Mouse (Mus musculus): ENCODE measurements around the gene Hps5. TPM values are rescaled to one million over a fixed set of nuclear protein-coding genes. Genes with fewer than 3 reads are reported as not detected.
"Not testable (repeated sequence)": the region's sequence is repeated elsewhere in the genome, so short reads cannot be mapped to it uniquely, and the experiment has no call there.

Gene Hps5
- polyA plus RNA-seq, 1 experiment from 2014 or later, result 16.3 TPM

GRCm38 (mm10) chr7:46836357-46836756, 40.5 kb upstream of the Hps5 start:
- no peaks in the 10 kb centered on the region for H3K9me3 ChIP-seq (replicated peaks)
- H3K27ac ChIP-seq (replicated peaks), result no peak overlapping the region
- H3K4me3 ChIP-seq, result no peak overlapping the region
- peaks cover 19% of the 10 kb centered on the region for H3K27me3 ChIP-seq (ENCODE audit: low read depth, poor library complexity, severe bottlenecking)
- H3K36me3 ChIP-seq, result no peaks in the 10 kb centered on the region
- DNase-seq (ENCODE audit: low spot score), result no peak
- WGBS, result 80% methylated on average over 5 of the region's 5 CpGs
- H3K4me1 ChIP-seq, result peaks cover 50% of the 10 kb centered on the region

GRCm38 (mm10) chr7:46834994-46835610, 39.2 kb upstream of the Hps5 start:
- Histone ChIP-seq H3K27ac (replicated peaks) (peak overlapping the region; percentile 50; the same call in 1 of the 2 replicates), H3K36me3 (no peaks in the 10 kb centered on the region), H3K9me3 (replicated peaks) (no peaks in the 10 kb centered on the region), H3K4me1 (peaks cover 48% of the 10 kb centered on the region), H3K4me3 (no peak overlapping the region), H3K27me3 (ENCODE audit: low read depth, poor library complexity, severe bottlenecking) (0 out of 2 replicates have a peak, but pooled peaks cover 8% of the 10 kb centered on the region)
- no peak for DNase-seq (ENCODE audit: low spot score)
- WGBS, result 20% methylated on average over 14 of the region's 14 CpGs

GRCm38 (mm10) chr7:46833670-46834255, 37.9 kb upstream of the Hps5 start:
- Histone ChIP-seq H3K4me1 (peaks cover 36% of the 10 kb centered on the region), H3K4me3 (no peak overlapping the region), H3K36me3 (no peaks in the 10 kb centered on the region), H3K27me3 (ENCODE audit: low read depth, poor library complexity, severe bottlenecking) (no peaks in the 10 kb centered on the region), H3K27ac (replicated peaks) (no peak overlapping the region), H3K9me3 (replicated peaks) (no peaks in the 10 kb centered on the region)
- no peak for DNase-seq (ENCODE audit: low spot score)
- 89% methylated on average over 7 of the region's 7 CpGs for WGBS

- Histone ChIP-seq H3K4me1 (peaks cover 31% of the 10 kb centered on the region), H3K36me3 (no peaks in the 10 kb centered on the region), H3K4me3 (no peak overlapping the region)
Measured at GRCm38 (mm10) chr7:46833266-46833665, 37.4 kb upstream of the Hps5 start.

GRCm38 (mm10) chr7:46832112-46832810, 36.4 kb upstream of the Hps5 start:
- 93% methylated on average over 11 of the region's 11 CpGs for WGBS

More at GRCm38 (mm10) chr7:46833266-46833665, 37.4 kb upstream of the Hps5 start:
- no peak overlapping the region for H3K27ac ChIP-seq (replicated peaks)
- H3K27me3 ChIP-seq (ENCODE audit: low read depth, poor library complexity, severe bottlenecking), result no peaks in the 10 kb centered on the region
- peak; percentile 23 for DNase-seq (ENCODE audit: low spot score)
- H3K9me3 ChIP-seq (replicated peaks), result no peaks in the 10 kb centered on the region
- 68% methylated on average over 6 of the region's 6 CpGs for WGBS

GRCm38 (mm10) chr7:46831693-46832092, 35.8 kb upstream of the Hps5 start:
- peaks cover 22% of the 10 kb centered on the region for H3K4me1 ChIP-seq
- no peak overlapping the region for H3K27ac ChIP-seq (replicated peaks)
- no peak overlapping the region for H3K4me3 ChIP-seq
- 81% methylated on average over 8 of the region's 8 CpGs for WGBS
- H3K9me3 ChIP-seq (replicated peaks), result no peaks in the 10 kb centered on the region
- H3K27me3 ChIP-seq (ENCODE audit: low read depth, poor library complexity, severe bottlenecking), result no peaks in the 10 kb centered on the region
- H3K36me3 ChIP-seq, result no peaks in the 10 kb centered on the region
- DNase-seq (ENCODE audit: low spot score), result no peak

More at GRCm38 (mm10) chr7:46832112-46832810, 36.4 kb upstream of the Hps5 start:
- H3K27ac ChIP-seq (replicated peaks); H3K27me3 ChIP-seq (ENCODE audit: low read depth, poor library complexity, severe bottlenecking); DNase-seq (ENCODE audit: low spot score); H3K36me3 ChIP-seq; H3K9me3 ChIP-seq (replicated peaks); H3K4me3 ChIP-seq: not testable (repeated sequence)
- H3K4me1 ChIP-seq, result peaks cover 24% of the 10 kb centered on the region

GRCm38 (mm10) chr7:46830799-46831590, 35.1 kb upstream of the Hps5 start:
- H3K27me3 ChIP-seq (ENCODE audit: low read depth, poor library complexity, severe bottlenecking), result no peaks in the 10 kb centered on the region
- no peaks in the 10 kb centered on the region for H3K36me3 ChIP-seq
- no peak for DNase-seq (ENCODE audit: low spot score)
- 68% methylated on average over 13 of the region's 13 CpGs for WGBS
- H3K4me1 ChIP-seq, result peaks cover 22% of the 10 kb centered on the region
- H3K4me3 ChIP-seq, result no peak overlapping the region
- no peaks in the 10 kb centered on the region for H3K9me3 ChIP-seq (replicated peaks)
- no peak overlapping the region for H3K27ac ChIP-seq (replicated peaks)

GRCm38 (mm10) chr7:46829911-46830310, 34.0 kb upstream of the Hps5 start:
- Histone ChIP-seq H3K4me1 (peaks cover 15% of the 10 kb centered on the region), H3K27ac (replicated peaks) (no peak overlapping the region), H3K36me3 (no peaks in the 10 kb centered on the region), H3K27me3 (ENCODE audit: low read depth, poor library complexity, severe bottlenecking) (no peaks in the 10 kb centered on the region), H3K4me3 (no peak overlapping the region), H3K9me3 (replicated peaks) (no peaks in the 10 kb centered on the region)
- 93% methylated on average over 12 of the region's 12 CpGs for WGBS
- no peak for DNase-seq (ENCODE audit: low spot score)

GRCm38 (mm10) chr7:46827803-46828184, 31.9 kb upstream of the Hps5 start:
- 91% methylated on average over 2 of the region's 2 CpGs for WGBS
- peaks cover 8% of the 10 kb centered on the region for H3K4me1 ChIP-seq
- H3K36me3 ChIP-seq, result peaks cover 16% of the 10 kb centered on the region
- H3K9me3 ChIP-seq (replicated peaks), result no peaks in the 10 kb centered on the region
- no peaks in the 10 kb centered on the region for H3K27me3 ChIP-seq (ENCODE audit: low read depth, poor library complexity, severe bottlenecking)
- no peak for DNase-seq (ENCODE audit: low spot score)
- H3K27ac ChIP-seq (replicated peaks), result no peak overlapping the region
- no peak overlapping the region for H3K4me3 ChIP-seq

GRCm38 (mm10) chr7:46827046-46827802, 31.4 kb upstream of the Hps5 start:
- H3K4me1 ChIP-seq, result peaks cover 8% of the 10 kb centered on the region
- no peak overlapping the region for H3K4me3 ChIP-seq
- WGBS, result 83% methylated on average over 20 of the region's 20 CpGs
- H3K9me3 ChIP-seq (replicated peaks), result no peaks in the 10 kb centered on the region
- peaks cover 22% of the 10 kb centered on the region for H3K36me3 ChIP-seq
- no peak overlapping the region for H3K27ac ChIP-seq (replicated peaks)
- no peaks in the 10 kb centered on the region for H3K27me3 ChIP-seq (ENCODE audit: low read depth, poor library complexity, severe bottlenecking)
- no peak for DNase-seq (ENCODE audit: low spot score)

- WGBS, result 91% methylated on average over 15 of the region's 15 CpGs
- H3K36me3 ChIP-seq, result peaks cover 76% of the 10 kb centered on the region
- H3K4me1 ChIP-seq, result not testable (repeated sequence)
Measured at GRCm38 (mm10) chr7:46820876-46821632, 25.2 kb upstream of the Hps5 start.

More at GRCm38 (mm10) chr7:46820876-46821632, 25.2 kb upstream of the Hps5 start:
- not testable (repeated sequence) for H3K27me3 ChIP-seq (ENCODE audit: low read depth, poor library complexity, severe bottlenecking); H3K9me3 ChIP-seq (replicated peaks); H3K27ac ChIP-seq (replicated peaks); DNase-seq (ENCODE audit: low spot score); H3K4me3 ChIP-seq
